Mouse (Mus musculus): ENCODE measurements around the gene Faf1.

Faf1 gene

DNA sequence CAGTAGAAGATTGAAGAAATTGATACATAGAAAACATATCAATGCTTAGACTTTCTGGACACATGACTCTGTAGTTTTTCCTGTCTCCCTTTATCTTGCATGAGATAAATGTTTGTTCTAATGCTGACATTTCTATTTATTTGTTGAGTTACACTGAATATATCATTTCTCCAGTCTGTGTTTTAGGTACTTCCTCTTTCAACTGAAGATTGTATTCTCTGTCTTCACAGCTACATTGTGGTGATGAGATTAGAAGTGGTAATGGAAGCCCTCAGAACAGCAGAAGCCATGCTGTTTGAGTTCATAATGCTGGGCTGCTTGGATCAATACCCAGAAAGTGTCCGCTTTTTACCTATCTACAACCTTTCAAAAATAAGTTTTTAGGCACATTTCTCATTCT, 269.2 kb downstream of the Faf1 start:
- no peak for DNase-seq

DNA sequence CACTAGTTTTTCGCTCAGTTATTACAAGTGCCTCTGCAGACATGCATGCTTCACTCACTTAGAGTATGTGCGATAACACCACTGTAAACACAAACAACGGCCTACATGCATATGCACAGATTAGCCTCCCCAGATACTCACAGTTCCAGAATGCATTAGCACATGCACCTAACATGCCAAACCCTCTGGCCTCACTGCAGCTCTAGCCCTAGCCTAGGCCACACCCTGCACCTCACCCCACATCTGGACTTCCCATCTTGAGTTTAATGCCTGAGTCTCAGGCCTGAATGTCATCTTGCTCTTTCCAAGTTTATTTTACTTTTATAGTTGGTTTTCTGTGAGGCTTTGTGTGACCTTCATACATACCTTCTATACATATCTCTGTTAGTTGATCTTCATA, 272.9 kb downstream of the Faf1 start:
- no peak for DNase-seq

DNA sequence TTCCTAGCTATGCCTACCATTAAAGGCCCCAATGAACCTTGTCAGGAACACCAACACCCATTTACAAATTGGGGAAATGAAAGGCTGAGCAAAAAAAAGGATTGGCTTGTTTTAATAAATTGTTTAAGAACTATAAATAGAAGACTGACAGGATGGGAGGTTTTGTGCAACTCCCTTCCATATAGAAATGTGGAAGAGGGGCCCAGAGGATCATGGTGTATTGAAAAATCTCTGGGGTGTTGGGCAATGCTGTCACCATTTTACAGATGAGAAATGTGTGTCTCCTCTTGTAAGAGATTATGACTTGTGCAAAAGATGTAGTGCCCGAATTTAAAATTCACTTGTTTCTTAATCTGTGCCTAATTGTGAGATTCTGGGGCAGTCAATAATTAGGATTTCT, 277.1 kb downstream of the Faf1 start:
- DNase-seq: no peak

DNA sequence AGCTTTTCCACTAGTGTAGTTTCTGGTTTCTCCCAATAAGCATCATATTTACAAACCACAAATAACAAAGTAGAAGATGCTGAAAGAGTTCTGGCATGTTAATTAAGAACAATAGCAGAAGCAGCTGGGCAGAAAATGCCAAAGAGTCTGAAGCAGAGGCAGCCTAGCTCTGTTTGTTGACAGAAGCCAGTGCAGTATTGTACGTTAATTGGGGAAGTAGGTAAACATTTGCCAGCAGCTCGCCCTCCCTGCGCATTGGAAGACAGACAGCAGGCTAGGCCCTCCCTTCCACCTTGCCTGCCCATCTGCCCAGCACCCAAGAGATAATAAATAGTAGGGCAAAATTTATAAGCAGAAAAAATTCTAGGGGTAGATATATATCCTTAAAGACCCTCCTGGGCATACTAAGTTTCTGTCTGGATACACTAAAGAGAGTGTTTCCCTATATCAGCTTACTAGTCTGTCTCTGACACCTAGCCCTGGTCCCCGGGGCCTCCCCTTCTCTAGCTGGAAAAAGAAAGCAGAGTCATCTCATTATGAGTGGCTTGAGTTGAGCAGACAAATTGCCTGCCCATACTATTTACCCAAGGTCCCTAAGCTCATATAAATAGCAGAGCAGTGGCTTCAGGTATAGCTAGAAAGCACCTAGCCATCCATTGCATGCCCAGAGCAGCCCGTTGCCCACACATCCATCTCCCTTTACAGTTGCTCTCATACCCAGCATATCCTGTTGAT, 284.0 kb downstream of the Faf1 start:
- DNase-seq: no peak

DNA sequence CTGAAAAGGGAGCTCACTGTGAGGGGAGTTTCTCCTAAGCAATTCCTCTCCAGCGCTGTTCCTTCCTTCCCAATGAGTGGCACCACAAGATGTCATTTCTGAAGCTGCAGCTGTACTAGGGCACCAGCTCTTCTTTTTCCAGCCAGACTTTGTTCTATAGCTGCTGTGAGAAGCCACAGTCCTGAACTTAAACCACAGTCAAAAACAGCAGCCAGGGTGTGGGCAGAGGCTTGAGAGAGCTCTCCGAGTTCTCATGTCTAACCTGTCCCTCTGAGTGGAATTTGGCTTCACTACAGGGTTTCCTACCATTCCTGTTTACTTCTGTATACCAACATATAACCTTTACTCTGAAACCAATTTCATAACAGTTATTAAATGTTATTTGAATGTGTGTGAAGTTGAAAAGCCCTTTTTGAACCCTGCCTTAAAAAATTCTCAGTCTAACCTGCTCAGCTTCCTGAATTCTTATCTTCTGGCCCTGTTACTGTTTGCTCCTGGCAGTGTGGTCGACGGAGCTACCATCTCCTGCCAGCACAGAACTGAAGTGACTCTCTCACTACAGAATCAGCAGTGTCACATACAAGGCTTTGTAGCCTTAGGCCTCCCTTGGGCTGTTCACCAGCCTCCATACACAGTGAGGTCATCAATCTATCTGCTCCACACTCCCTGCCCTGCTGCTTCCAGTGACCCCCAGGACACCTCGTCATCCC, 287.3 kb downstream of the Faf1 start:
- DNase-seq: no peak

DNA sequence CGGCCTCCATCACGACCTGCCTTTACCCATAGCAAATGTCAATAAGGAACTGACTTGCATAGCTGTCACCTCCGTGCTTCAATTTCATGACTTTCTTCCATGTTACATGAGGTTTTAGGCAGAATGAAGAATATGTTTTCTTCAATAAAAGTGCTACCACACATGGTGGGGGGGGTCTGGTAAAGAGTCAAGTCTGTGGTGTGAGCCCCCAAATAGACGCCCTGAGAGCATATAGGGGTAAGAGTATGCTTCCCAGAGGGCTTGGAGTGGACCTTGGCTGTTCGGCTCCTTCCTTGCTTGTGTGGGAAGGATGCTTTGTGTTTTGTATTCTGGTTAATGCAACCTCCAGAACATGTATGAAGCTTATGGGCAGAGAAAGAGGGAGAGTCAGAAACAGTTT, 293.2 kb downstream of the Faf1 start:
- DNase-seq: no peak

DNA sequence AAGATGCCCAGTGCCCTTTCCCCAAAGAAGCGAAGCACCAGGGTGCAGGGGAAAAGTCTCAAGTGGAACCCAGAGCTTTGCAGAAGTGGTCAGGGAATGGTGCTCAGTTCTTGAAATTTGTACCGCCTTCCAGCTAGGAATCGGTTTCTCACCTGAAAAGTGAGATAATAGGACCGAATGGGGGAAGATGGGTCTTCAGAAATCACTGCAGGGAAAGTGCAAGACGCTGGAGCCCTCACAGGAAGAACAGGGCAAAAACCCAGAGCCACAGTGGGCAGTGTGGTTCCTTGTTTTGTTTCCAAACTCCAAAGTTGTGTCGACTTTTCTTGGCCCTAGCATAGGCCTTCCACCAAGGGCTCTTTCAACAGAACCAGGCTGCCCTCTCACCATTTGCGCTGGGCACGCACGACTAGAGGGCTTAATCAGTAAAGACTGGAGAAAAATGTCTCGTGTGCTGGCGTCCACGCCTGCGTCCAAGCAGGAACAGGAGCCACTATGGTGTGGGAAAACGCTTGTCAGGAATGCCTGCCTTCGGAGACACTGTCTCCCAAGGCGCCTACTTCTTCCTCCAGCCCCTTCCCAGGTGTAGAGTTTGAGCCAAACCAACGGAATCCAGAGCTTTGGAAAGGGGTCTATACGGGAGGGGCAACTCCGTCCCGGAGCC, 297.7 kb downstream of the Faf1 start:
- no peak for DNase-seq

DNA sequence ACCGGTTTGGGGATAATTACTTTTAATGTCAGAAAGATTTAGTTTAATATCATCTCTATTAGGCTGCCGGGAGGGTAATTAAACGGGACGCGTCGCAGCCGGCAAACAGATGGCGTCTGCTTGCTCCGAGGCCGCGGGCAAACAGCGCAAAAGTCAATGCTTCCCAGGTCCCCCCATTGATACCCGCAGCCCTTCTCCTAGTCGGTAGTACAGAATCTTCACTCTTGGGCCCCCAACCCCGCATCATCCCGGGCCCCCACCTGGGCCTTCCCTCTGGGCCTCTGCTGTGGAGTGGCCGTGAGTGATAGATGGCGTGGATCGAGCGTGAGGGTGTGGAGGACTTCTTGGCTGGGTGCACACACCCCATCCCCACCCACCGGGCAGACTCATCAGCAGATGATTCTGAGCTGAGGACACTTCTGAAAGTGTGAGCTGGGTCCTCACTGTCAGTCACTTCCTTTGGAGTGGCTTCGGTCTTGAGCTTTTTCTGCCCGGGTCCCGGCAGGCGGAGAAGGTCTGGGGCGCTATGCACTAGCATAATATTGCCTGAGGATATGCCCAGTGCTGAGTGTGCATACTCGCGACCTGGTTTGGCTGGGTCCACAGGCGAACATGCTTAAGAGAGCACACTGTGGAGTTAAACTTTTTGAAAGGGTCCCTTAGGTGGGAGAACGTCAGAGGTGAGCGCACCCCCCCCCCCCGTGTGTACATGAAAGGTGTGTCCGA, 298.4 kb downstream of the Faf1 start:
- DNase-seq: no peak

DNA sequence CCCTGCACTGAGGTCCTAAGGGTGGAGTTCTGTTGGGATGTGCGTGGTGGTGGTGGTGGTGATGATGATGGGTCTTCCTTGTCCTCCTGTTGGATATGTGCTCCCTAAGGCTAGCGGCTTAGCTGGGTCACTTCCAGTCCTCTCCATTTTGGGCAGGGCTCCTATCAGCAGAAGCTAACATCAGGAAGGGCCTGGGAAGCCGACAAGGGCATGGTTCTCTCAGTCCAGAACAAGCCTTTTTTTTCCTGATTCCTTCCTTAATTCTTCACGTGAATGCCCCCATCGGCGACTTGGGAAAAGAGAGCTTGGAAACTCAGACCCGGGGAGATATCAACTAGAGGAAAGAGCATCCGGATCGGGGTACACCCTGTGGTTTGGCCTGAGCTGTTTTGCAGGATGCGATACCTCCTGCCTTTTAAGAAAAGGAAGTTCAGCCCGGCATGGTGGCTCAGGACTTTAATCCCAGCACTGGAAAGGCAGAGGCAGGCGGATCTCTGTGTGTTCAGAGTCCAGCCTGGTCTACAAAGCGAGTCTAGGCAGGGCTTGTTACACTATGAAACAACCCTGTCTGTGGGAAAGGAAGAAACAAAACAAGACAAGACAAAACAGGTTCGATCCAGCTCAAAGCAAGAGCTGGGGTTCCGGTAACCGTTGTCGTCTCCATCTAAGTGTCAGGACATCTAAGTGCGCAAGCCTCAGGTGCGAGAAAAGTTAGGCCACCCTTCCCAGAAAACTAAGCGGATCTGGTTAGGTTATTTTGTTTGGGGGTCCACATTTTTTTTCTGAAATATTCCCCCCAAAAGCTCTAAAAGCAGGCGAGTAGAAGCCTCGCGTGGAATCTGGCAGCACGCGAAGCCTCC, 299.2 kb downstream of the Faf1 start:
- no peak for DNase-seq

DNA sequence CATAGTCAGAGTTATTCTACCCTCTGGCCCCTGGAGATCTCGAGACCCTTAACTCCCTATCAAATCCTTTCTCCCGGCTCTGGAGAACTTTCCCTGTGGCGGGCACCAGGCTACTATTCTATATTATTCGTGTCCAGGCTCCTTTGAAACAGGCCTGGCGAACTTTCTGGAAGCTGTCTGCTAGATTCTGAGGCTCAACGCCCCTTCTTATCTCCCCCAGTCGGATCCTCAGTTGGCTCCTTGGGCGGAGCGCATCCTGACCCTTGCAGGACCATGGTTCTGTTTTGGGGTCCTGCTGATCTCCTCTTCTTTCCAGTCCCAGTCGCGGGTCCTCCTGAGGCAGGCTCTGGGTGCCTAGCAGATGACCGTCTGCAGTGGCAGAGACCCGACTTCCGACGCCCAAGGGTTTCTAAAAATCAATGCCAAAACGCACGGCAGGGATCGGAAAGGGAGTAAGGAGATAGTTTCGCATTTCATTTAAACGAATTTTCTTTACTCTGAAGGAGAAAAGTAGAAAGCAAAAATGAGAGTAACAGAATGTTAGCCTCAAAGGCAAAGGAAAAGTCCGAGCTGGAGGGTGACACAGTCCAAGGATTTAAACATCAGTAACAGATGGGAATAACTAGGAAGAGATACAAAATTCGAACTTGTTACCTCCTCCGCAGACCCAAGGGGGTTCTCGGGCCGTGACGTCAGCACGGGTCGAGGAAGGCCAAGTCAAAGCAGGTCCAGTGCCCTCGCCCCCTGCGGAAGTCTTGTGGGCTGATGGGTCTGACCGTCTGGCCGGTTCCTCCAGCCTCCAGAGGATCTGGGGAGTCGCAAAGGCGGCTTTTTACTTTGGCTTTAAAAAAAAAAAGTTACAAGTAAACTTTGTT, 300.1 kb downstream of the Faf1 start:
- no peak for DNase-seq

DNA sequence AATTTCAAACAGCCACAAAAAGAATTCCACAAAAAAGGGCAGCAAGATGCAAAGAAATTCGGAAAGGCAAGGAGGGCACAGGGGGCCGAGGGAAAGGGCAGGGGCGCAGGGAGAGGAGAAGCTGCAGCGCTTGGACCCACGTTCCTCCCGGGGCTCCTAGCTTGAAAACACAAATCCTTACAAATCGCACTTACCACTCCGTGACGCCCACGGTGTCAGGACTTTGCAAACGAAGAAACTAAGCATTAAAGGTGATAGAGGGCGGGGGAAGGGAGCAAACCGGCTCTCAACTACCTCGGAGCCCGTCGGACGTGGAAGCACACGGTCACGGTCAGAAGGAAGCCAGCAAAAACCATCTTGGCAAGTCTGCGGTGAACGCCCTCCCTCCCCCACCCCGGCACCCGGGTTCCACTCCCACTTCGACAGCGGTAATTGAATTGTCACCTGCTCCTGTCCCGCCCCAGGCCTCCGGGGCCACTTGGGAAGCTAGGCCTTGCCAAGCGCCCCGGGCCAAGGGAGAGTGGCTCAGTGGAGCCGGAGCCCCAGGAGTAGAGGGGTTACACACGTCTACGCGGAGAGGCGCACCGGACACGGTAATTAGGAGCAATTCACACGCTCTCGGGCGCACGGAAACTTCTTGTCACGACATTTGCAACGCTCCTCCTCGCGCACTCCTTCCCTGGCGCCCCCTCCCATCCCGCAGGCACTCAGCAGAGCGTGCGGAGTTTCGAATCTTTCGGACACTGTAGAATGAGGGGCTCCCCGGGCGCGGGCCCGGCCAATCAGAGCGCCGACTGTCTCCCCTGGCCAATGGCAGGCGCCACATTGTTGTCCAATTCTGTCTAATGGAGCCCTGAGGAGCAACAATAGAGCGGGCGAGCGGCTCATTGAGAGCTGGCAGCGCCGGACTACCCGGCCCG, 301.0 kb downstream of the Faf1 start, which contains the start of gene Dmrta2:
Dmrta2 (plus strand) TSS at position 906 of the 920 bp plus-strand sequence.
- no peak for DNase-seq

DNA sequence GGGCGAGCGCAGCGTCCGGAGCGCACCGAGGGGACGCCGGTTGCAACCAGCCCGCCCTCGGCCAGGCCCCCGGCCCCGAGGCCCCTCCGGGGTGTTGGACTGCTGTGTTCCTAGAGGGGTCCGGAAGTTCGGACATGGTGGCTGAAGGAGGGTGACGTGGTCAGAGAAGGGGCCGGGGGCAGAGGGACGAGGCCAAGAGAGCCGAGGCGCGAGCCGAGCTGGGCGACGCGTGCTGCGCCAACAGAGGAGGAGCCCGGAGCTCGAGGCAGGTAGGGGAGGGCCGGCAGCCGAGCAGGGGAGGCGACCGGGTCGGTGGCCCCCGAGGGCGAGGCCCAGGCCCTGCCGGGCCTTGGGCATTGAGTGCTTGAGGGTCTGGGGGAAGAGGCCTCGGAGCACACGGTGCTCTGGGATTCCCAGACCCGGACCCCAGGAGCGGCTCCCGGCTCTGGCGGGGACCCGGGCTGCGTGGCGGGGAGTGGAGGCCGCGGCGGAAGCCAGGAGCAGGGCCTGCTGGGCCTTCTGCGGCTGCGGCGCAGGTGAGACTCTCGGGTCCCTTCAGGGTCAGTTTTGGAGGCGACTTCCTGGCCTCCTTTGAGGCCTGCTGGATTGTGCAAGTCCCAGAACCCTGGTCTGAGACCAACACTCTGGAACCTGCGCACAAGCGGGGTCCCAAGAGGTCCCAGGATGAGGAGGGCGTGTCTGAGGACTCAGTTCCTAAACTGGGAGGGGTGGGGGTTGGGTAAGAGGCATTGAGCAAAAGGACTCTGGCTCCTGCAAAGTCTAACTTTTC, 301.9 kb downstream of the Faf1 start:
- no peak for DNase-seq

DNA sequence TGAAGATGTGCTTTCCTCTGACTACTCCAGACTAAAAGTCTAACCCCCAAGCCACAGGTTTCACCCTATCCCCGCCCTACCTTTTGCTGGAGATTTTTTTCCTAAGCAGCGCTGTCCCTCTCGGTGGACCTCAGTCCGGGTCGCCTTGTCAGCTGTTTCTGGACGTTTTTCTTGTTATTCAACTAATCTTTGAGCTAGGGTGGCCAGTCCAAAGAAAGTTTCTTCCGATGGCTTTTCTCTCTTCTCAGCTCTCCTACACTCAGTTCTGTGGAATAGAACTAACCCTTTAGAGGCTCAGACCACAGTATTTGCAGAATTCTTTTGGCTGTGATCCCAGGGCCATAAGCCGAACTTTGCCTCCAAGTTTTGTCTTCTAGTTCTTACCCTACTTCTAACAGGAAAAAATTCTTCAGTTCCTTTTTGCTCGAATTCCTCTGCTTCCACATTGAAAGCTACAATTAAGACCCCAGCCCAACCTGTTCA, 302.5 kb downstream of the Faf1 start:
- no peak for DNase-seq

DNA sequence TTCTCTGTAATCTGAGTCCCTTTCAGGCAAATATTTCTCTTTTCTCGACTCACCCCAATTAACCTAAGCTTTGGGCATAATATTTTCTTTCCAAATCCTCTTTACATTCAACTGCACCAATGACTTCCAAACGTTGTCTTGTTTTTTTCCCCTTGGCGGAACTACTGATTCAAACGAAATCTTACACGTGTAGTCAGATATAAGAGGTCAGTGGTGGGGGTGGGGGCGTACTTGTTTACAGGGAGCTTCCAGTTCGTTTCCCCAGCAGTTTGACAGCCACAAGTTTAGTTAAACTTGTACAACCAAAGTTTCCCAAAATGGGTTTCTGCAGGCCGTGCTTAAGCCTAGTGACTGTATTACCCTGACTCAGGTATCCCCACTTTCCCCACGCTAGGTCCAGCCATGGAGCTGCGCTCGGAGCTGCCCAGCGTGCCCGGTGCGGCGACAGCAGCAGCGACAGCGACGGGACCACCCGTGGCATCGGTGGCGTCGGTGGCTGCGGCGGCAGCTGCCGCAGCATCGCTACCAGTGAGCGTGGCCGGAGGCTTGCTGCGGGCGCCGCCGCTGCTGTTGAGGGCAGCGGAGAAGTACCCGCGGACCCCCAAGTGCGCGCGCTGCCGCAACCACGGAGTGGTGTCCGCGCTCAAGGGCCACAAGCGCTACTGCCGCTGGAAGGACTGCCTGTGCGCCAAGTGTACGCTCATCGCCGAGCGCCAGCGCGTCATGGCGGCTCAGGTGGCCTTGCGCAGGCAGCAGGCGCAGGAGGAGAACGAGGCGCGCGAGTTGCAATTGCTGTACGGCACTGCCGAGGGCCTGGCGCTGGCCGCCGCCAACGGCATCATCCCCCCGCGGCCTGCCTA, 303.3 kb downstream of the Faf1 start:
- no peak for DNase-seq

DNA sequence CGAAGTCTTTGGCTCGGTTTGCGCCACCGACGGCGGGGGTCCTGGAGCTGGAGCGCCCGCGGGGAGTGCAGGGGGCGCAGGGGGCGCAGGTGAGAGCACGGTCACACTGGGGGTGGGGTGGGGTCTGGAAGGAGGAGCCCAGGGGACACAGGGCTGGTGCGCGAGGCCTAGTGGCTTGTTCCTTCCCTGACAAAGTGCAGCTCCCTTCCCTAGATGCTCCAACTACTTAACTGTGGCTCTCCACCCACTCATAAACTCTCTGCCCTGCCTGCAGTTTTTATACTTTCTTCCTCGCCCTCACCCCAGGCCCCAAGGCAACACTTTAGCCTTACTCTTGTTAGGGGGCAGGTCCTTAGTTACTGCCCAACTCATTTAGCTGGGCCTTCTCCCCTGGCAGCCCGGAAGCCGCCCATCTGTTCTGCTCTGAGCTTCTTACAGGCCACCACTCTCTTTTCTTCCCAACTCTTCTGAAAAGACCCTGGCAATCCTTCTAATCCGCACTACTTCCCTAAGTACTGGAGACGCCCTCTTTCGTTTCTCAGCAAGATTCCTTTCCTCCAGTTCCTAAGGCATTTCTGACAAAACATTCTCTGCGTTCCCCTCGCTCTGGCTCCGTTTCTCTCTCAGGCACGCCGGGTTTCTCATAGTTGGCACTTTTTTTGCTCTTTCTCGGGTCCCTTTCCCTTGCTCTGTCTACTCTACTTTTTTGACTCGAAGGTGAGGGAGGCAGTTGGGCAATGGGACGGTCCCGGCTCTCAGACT, 304.1 kb downstream of the Faf1 start:
- no peak for DNase-seq

DNA sequence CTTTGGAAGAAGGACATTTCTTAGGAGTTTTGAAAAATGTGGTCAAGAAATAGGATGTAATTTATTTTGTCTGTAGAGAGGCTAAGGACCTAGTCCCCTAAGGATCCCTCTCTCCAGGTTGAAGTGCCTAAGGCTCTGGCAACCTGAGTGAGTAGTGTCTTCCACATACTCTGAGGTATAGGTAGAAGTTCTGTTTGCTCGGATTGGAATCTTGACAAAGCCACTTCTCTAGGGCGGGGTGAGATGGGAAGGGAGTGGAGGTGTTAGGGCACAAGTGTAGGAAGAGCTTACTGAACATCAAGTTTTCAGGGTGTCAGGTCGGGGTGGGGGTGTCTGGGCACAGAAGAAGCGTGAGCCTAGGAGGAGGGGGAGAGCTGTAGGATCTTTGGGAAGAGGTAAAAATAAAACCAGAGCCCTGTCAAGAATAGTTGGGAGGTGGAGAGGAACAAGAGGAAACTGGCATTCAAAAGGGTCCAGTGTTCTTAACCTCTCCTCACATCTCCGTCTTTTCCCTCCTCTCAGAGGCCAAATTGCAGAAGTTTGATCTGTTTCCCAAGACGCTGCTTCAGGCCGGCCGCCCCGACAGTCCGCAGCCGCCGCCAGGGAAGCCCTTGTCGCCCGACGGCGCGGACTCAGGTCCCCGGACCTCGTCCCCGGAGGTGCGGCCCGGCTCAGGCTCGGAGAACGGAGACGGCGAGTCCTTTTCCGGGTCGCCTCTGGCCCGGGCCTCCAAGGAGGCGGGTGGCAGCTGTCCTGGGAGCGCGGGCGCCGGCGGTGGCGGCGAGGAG, 304.9 kb downstream of the Faf1 start:
- DNase-seq: no peak
